Mouse (Mus musculus) MEL-GATA-1-ER (cell line): ENCODE results near the gene Tmem222.

Experiments
- DNase-seq: peaks from one replicate; pipeline ENCODE4 v3.0.0-alpha.2; 2012; ENCODE audit warnings: low read depth; ENCODE audit errors: extremely low read depth

The Tmem222 gene

GRCm38 (mm10) chr4:133217641-133218040 lies 60.0 kb downstream of the Tmem222 start:
- DNase-seq, result peak; percentile 29
